Mouse (Mus musculus): ENCODE measurements at regions not wholly inside any gene's neighbourhood (a gene's known extent, or its start where the extent isn't known, plus 50 kb on each side); places are given as distances from the start of the nearest gene placed in this dataset.

DNA sequence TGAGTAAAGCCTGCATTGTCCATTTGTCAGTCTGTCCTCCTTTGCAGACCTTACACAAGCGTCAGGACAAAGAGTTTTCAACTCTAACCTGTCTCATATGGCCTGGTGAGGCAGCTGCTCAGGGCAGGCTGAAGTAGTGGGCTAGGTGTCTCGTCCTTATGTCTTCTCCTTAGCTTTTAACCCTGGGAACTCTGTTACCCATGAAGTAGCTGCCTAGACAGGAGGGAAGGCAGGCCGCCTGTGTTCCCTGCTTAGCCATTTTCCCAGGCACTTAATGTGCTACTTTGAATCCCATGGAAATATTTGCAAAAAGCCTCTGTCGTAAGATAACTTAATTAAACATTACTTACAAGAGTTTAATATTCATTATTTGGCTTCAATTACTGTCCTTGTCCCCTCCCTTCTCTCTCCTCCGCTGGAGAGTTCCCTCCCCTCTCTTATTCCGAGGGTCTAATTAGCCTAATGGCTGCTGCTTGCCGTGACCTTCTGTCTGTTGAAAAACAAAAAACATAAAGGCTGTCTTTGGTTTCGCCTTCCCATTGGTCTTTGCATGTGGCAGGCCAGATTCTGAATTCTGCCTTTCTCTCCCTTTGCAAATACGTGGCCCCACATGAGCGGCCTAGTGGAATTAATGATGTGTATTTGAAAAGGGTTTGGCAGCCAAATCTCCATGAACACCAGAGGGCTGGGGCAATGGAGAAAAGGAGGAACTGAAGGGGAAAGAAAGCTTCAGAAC lies 642.2 kb upstream of the Fam160b2 start:
- no peak overlapping the region for H3K4me3 ChIP-seq (ENCODE audit: insufficient read depth, low read depth, low read length)
- H3K27ac ChIP-seq (ENCODE audit: insufficient read depth, low read depth, low read length): no peak overlapping the region
- 42% methylated on average over 10 of the region's 10 CpGs for WGBS
- peaks cover 7% of the 10 kb centered on the region; the same call in 1 of the 2 replicates for H3K4me1 ChIP-seq (ENCODE audit: control insufficient read depth, insufficient read depth, low read length)
- TF ChIP-seq POLR2A (IDR thresholded peaks at IDR 0.05; ENCODE audit: insufficient read depth, low read depth, low read length) (no peak), CTCF (IDR thresholded peaks at IDR 0.05; ENCODE audit: insufficient read depth, low read depth, low read length) (no peak)

- TF ChIP-seq POLR2A (IDR thresholded peaks at IDR 0.05; ENCODE audit: insufficient read depth, low read depth, low read length): no peak
Observed at GRCm38 (mm10) chr14:71236192-71236591, 636.6 kb upstream of the Fam160b2 start.

GRCm38 (mm10) chr14:71234900-71235299 lies 635.3 kb upstream of the Fam160b2 start:
- TF ChIP-seq POLR2A (IDR thresholded peaks at IDR 0.05; ENCODE audit: insufficient read depth, low read depth, low read length) (no peak), CTCF (IDR thresholded peaks at IDR 0.05; ENCODE audit: insufficient read depth, low read depth, low read length) (no peak)
- 90% methylated on average over 2 of the region's 2 CpGs for WGBS
- no peak overlapping the region for H3K27ac ChIP-seq (ENCODE audit: insufficient read depth, low read depth, low read length)

More at GRCm38 (mm10) chr14:71236192-71236591, 636.6 kb upstream of the Fam160b2 start:
- 79% methylated on average over 6 of the region's 6 CpGs for WGBS
- H3K27ac ChIP-seq (ENCODE audit: insufficient read depth, low read depth, low read length): no peak overlapping the region
- H3K4me1 ChIP-seq (ENCODE audit: control insufficient read depth, insufficient read depth, low read length): no peaks in the 10 kb centered on the region
- no peak overlapping the region for H3K4me3 ChIP-seq (ENCODE audit: insufficient read depth, low read depth, low read length)

DNA sequence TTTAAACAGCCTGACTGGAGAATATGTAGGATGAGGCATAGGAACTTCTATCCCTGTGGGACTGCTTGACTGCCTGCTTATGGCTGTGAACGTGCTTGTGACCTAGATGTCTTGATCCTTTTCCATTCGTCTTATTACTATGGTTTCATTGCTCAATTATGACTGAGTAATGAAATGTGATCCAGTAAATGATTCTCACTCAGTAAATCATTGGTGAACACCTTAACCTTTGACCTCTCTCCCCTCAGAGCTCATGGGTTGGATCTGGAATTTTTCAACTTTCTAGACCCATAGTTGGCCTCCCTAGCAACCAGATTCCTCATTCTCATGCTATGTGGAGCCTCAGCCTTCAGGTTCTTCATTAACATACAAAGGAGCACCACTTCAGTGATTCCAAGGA lies 634.6 kb upstream of the Fam160b2 start:
- 95% methylated on average over 2 of the region's 2 CpGs for WGBS
- no peak for TF ChIP-seq CTCF (IDR thresholded peaks at IDR 0.05; ENCODE audit: insufficient read depth, low read depth, low read length)
- TF ChIP-seq POLR2A (IDR thresholded peaks at IDR 0.05; ENCODE audit: insufficient read depth, low read depth, low read length): no peak
- Histone ChIP-seq H3K4me3 (ENCODE audit: insufficient read depth, low read depth, low read length) (no peak overlapping the region), H3K27ac (ENCODE audit: insufficient read depth, low read depth, low read length) (no peak overlapping the region), H3K4me1 (ENCODE audit: control insufficient read depth, insufficient read depth, low read length) (no peaks in the 10 kb centered on the region)

More at GRCm38 (mm10) chr14:71234900-71235299, 635.3 kb upstream of the Fam160b2 start:
- Histone ChIP-seq H3K4me1 (ENCODE audit: control insufficient read depth, insufficient read depth, low read length) (no peaks in the 10 kb centered on the region), H3K4me3 (ENCODE audit: insufficient read depth, low read depth, low read length) (no peak overlapping the region)

DNA sequence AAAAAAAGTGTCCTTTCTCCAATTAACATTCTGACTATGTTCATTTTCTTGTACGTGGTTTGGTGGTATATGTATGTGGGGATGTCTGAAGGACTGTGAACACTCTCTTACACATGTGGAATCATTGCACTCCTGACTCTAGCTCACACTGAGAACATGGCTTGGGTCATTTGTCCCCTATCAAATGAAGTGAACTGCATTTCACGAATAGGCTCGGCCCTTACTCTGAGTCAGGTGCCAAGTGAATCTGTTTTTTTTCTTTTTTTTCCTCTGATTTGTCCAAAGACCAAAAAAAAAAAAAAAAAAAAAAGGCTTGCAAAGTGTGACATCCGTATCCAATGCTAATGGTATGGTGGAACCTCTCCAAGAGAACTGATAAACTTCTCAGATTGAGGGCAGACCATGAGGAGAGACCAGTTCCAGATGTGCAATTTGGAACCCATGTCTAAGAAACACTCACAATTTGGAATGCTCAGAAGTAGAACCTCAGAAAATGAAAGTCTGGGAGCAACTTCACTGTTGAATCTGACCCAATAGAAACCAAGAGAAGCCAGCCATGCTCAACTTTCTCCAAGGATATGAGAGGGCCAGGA lies 631.7 kb upstream of the Fam160b2 start:
- Histone ChIP-seq H3K4me3 (ENCODE audit: insufficient read depth, low read depth, low read length) (no peak overlapping the region), H3K27ac (ENCODE audit: insufficient read depth, low read depth, low read length) (no peak overlapping the region), H3K4me1 (ENCODE audit: control insufficient read depth, insufficient read depth, low read length) (no peaks in the 10 kb centered on the region)
- WGBS: 93% methylated on average over 4 of the region's 4 CpGs
- TF ChIP-seq POLR2A (IDR thresholded peaks at IDR 0.05; ENCODE audit: insufficient read depth, low read depth, low read length): no peak
- no peak for TF ChIP-seq CTCF (IDR thresholded peaks at IDR 0.05; ENCODE audit: insufficient read depth, low read depth, low read length)

DNA sequence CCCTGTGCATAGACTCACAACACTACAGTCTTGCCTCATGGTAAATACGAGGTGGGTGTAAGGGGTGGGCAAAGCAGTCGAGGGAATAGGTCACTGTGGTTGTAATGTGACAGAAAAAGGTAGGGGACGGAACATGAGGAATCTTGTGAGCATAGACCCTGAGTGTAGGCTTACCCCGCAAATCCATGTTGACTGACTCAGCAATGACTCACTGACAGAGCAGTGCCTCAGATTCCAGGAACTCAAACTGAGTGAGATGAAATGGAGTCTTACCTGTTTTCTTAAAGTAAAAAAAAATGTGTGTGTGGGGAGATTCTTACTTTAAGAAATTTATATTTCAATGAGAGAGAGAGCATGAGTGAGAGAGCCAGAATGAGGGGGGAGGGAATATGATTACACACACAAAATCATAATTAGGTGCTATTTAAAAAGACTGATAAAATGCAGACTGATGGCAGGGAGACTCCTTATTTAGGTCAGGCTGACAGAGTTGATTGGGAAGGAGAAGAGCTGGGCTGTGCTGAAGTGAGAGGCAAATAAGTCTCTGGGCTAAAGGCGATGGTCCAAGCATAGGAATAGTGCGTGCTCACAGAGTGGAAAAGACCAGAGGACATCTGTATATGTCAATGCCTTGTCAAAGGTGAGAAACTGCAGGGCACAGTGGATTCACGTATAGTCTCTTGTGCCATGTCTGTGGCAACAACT lies 631.0 kb upstream of the Fam160b2 start:
- TF ChIP-seq CTCF (IDR thresholded peaks at IDR 0.05; ENCODE audit: insufficient read depth, low read depth, low read length) (no peak), POLR2A (IDR thresholded peaks at IDR 0.05; ENCODE audit: insufficient read depth, low read depth, low read length) (no peak)
- 75% methylated on average over 7 of the region's 7 CpGs for WGBS
- no peak overlapping the region for H3K4me3 ChIP-seq (ENCODE audit: insufficient read depth, low read depth, low read length)
- H3K4me1 ChIP-seq (ENCODE audit: control insufficient read depth, insufficient read depth, low read length): no peaks in the 10 kb centered on the region
- no peak overlapping the region for H3K27ac ChIP-seq (ENCODE audit: insufficient read depth, low read depth, low read length)

DNA sequence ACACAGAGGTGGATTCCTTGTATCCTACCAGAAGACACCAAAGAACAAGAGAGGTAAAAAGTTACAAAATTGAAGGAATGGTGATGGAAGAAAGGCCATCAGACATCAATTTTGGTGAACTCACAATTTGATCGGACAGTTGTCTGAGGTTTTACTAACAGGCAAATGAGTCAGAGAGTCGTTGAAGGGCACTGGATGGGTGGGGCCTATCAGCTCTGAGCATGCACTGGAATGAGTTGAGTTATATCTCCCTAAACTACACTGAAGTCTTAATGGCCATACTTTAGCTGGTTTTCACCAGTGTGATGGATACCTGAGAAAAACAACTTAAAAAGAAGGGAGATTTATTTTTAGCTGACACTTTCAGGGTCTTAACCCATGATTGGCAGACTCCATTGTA lies 630.3 kb upstream of the Fam160b2 start:
- no peak overlapping the region for H3K4me3 ChIP-seq (ENCODE audit: insufficient read depth, low read depth, low read length)
- TF ChIP-seq CTCF (IDR thresholded peaks at IDR 0.05; ENCODE audit: insufficient read depth, low read depth, low read length): no peak
- TF ChIP-seq POLR2A (IDR thresholded peaks at IDR 0.05; ENCODE audit: insufficient read depth, low read depth, low read length): no peak
- 86% methylated on average over 2 of the region's 2 CpGs for WGBS
- no peak overlapping the region for H3K27ac ChIP-seq (ENCODE audit: insufficient read depth, low read depth, low read length)
- no peaks in the 10 kb centered on the region for H3K4me1 ChIP-seq (ENCODE audit: control insufficient read depth, insufficient read depth, low read length)

GRCm38 (mm10) chr14:71228894-71229446 lies 629.3 kb upstream of the Fam160b2 start:
- TF ChIP-seq POLR2A (IDR thresholded peaks at IDR 0.05; ENCODE audit: insufficient read depth, low read depth, low read length): no peak
- H3K27ac ChIP-seq (ENCODE audit: insufficient read depth, low read depth, low read length): no peak overlapping the region
- WGBS: 40% methylated on average over 8 of the region's 8 CpGs

GRCm38 (mm10) chr14:71217041-71217440 lies 617.4 kb upstream of the Fam160b2 start:
- TF ChIP-seq CTCF (IDR thresholded peaks at IDR 0.05; ENCODE audit: insufficient read depth, low read depth, low read length) (no peak), POLR2A (IDR thresholded peaks at IDR 0.05; ENCODE audit: insufficient read depth, low read depth, low read length) (no peak)
- 83% methylated on average over 1 of the region's 1 CpGs for WGBS
- H3K4me3 ChIP-seq (ENCODE audit: insufficient read depth, low read depth, low read length): no peak overlapping the region
- H3K27ac ChIP-seq (ENCODE audit: insufficient read depth, low read depth, low read length): no peak overlapping the region
- no peaks in the 10 kb centered on the region for H3K4me1 ChIP-seq (ENCODE audit: control insufficient read depth, insufficient read depth, low read length)

More at GRCm38 (mm10) chr14:71228894-71229446, 629.3 kb upstream of the Fam160b2 start:
- H3K4me3 ChIP-seq (ENCODE audit: insufficient read depth, low read depth, low read length): no peak overlapping the region
- no peaks in the 10 kb centered on the region for H3K4me1 ChIP-seq (ENCODE audit: control insufficient read depth, insufficient read depth, low read length)
